Mouse (Mus musculus) cerebellum, postnatal 36 days (tissue): ENCODE data around the gene Snrpb.

Experiments used
- DNase-seq, 2 experiments: peaks; one replicate each; pipeline ENCODE4 v3.0.0; 2021 to 2022; ENCODE audit warnings: mixed read lengths in 2 of 2

Snrpb gene

GRCm38 (mm10) chr2:130178706-130179506 lies at the start of gene Snrpb:
Gene Snrpb (minus strand): TSS chr2:130179403.
- DNase-seq, result peak; percentile 88 to 90

DNA sequence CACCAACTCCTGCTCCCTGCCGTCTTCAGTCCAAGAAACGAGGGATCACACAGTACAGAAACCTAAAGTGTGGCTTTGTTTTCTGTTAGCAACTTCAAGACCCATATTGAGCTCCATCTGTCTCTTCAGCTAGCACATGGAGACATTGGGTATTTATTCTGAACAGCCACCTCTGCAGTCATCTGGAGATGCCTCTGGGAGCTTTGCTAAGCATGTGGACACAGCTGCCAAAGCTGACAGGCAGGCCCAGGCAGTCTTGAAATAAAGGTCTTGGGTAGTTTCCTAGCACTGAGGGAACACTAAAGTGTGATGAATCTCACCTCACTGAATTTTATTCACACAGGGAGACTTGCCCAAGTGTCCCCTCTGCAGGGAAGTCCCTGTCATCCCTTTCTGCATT lies 32.4 kb upstream of the Snrpb start:
- no peak for DNase-seq

- no peak for DNase-seq
These were observed 30.4 kb upstream of the Snrpb start for GRCm38 (mm10) chr2:130209636-130210035.

GRCm38 (mm10) chr2:130207996-130208395 lies 28.8 kb upstream of the Snrpb start:
- no peak for DNase-seq

DNA sequence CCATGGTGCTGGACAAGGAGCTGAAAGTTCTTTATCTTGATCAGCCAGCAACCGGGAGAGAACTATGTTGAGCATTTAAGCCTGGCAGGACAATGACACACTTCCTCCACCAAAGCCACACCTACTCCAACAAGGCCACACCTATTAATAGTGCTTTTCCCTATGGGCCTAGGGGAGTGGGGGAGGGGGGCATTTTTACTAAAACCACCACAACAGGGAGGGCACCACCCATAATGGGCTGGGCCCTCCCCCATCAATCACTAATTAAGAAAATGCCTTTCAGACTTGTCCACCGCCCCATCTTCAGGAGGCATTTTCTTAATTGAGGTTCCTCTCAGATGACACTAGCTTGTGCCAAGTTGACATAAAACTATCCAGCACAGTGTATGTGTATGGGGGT lies 28.2 kb upstream of the Snrpb start:
- DNase-seq, result no peak

DNA sequence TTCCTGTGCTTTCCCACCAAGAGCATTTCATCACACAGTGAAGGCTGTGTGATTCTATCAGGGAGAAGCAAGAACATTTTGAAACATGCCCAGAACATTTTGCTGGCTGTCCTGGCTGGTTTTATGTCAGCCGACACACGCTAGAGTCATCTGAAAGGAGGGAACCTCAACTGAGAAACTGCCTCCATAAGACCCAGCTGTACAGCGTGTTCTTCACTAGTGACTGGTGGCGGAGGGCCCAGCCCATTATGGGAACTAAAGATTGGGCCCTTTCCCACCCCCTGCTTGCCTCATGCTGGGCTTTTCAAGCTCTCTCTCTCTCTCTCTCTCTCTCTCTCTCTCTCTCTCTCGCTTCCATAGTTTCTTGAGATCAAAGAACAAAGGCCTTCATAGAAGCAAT lies 21.8 kb upstream of the Snrpb start:
- no peak for DNase-seq

DNA sequence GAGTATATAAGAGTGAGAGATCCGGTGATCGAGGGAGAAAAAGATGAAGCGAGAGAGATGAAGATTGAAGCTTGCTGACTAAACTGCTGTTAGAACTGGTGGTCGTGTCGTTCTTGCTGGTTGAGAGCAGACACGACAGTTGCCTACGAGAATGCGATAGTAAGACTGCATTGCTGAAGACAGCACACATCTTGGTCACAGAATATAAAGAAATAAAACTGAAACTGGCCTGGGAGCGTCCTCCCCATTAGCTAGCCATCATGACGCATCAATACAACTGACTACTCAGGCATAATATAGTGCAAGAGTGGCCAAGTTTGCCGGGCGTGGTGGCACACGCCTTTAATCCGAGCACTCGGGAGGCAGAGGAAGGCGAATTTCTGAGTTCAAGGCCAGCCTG lies 15.7 kb upstream of the Snrpb start, which contains the start of gene Tmc2:
TSS of gene Tmc2 (plus strand) at position 301 of the 400 bp plus-strand sequence.
- no peak for DNase-seq

DNA sequence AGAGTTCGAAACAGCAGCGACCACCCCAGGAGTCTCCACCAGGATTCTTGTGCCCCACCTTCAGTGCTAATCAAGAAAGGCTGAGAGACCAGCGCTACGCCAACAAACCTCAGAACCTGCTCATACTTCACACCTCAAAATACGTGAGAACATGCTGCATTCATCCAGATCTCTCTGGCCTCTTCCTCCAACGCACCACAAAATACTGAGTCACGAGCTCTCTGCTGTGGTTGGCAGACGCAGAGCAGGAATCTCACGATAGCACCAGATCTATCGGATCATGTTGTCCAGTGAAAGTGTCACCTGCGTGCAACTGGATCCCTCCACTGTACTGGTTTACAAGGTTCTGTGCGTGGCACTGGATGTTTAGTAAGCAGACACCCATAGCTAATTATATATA lies 9.2 kb upstream of the Snrpb start:
- DNase-seq, result no peak

DNA sequence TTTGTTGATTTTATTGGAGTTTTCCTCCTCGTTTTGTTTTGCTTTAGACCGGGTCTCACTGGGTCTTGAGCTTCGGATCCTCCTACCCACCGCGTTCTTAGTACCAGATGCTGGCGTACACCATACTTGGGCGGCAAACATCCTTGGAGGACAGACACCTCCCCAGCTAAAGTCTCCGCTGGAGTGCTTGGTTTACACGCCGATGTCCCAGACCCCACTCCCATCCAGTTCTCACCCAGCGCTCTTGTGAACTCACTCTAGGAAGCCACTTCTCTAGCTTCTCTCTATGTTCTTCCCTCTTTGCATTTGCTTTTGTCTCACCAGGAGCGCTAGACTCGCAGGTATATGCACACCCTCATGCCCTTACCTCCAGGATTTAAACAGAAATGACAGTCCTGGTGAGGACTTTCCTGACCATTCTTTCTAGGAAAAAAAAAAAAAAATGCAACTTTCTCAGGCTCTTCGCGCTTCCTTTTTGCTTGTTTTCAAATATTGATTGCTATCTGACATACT lies 360 bp upstream of the Snrpb start:
- no peak for DNase-seq

GRCm38 (mm10) chr2:130178381-130178705 lies 860 bp downstream of the Snrpb start:
- peak in 1 of 2 experiments; percentile 13 for DNase-seq

- DNase-seq, result no peak
These were observed 2.4 kb downstream of the Snrpb start for GRCm38 (mm10) chr2:130176820-130177219.

DNA sequence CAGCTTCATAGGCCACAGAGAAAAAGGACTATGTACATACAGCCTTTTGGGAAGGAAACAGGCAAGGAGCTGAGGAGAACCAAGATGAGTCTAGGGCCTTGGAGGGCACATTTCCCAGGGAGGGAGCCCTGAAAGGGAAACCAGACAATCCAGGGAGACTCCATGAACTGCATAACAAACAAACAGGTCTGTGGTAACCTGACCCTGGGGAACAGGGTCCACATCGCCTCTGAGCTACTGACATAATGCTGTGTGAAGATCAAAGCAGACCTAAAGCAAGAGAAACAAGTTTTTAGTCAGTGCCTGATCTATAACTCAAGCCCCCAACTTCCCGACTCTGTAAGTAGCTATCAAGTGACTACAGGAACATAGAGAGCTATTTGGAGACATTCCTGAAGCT lies 7.5 kb downstream of the Snrpb start:
- DNase-seq, result no peak

DNA sequence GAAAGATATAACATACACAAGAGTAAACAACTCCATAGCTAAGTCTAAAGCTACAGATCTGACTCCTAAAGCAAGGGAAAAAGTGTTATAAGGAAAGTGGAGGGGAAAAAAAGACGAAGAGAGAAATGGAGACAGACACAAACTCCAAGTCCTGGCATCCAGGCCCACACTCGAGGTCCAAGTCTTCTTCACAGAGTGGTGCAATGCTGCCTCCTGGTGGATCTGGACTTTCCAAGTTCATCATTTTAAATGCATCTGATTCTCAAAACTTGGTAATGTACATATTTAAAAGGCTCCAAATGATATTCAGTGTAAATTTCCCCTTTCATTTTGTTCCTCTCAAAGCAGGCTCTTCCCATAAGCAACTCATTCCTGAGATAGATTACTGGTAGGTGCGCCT lies 11.3 kb downstream of the Snrpb start:
- DNase-seq, result peak; percentile 42 to 48

DNA sequence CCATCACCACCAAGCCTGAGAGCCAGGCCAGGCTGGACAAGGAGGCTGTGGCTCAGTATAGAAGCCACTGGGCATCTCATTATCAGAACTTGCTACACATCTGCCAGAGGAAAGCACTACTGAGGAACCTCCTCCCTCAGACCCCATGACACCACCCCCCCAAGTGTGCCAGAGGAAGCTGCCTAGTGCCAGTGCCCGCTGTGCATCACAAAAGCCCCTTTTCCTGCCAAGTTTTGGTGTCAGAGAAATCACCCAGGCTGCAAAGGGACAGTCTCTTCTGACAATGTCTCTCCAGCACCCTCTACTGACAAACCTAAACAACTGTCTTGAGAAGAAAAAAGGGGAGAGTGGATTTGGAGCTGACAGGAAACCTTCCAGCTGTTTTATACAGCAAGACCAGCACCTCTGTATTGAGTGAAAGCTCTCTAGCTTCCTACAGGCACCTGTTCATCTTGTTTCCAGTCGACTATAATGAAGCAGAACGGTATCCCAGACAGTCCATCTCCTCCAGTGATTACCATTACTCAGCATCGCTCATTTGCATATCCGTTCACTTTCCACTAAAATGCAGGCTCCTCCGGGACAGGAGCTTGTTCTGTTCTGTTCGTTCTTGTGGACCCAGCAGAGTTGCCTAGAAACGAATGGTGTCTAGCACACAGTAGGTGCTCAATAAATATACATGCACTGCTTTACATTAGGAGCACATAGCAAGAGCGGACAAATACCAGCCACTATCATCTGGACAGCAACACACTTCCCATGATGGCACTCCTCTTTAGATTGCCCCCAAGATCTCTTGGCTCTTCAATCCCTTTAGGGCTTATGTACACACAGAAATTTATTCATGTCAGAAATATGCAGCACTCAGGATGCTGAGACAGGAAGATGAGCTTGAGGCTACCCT lies 12.6 kb downstream of the Snrpb start:
- DNase-seq, result peak; percentile 28 to 40

- DNase-seq, result no peak
These were observed 16.5 kb downstream of the Snrpb start for GRCm38 (mm10) chr2:130162701-130163100.

GRCm38 (mm10) chr2:130158088-130158437 lies 21.1 kb downstream of the Snrpb start:
- DNase-seq, result no peak

DNA sequence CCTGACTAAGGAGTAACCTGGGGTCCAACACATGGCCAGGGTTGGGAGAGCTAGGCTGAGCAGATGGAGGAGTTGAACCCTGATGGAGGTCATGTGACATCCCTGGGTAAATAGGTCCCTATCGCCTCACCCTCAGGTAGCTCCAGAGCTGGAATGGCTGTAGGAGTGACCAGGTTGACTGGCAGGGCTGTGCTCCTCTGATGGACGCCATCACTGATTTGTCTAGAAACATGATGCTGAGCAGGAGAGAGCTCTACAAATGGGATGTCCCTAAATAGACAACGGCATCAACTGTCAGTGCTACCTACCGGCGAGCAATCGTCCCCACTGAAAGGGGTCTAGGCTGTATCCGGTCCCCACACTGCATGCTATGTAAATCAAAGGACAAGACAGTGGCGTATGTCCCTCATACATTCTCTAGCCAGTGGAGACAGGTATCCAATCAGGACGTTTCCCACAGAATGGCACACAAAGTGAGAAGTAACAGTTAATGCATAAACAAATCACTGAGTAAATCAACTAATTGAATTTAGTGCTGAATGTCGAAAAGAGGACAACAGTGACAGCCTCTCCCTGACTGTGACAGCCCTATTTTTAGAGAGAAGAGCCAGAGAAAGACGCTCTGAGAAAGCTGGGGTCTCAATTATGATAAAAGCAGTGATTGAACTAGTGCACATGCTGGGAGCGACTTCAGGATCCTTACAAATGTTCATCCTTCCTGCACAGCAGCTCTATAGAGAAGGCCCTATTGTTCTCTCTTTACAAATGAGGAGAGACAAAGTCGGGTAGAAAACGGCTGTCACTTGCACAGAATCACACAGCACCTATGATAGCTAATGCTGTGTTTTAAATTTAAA lies 21.7 kb downstream of the Snrpb start:
- no peak for DNase-seq

DNA sequence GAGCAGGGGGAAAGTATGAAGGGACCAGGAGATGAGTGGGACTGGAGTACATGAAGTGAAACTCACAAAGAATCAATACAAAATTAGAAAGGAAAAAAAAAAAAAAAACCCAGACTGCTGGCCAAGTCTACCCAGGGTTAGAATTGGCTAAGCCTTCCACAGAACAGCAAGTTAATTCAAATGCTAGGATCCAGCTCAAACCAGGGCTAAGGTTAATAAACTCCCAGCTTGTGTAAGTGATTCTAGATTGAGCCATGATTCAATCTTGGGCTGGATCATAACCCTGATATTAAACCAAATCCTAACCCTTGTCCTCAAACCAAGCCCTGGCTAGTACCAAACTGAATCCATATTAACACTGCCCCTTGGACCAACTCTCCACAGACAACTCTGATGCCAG lies 23.4 kb downstream of the Snrpb start:
- no peak for DNase-seq

DNA sequence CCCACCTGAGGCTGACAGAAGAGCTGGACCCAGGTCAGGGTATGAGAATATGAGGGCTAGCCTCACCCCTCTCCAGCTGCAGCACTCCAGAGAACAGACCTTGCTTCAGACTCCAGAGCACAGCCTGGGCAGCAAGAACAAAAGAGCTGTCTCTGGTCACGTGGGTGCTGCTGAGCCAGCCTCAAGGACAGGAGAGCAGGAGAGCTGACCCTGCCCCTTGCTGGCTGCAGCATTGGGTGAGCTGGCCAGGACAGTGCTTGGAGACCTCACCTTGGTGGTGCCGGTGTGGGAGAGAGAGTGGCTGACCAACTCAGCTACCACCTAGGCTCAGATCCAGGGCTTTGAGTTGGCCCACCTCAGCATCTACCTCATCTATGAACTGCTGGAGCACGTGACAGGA lies 24.0 kb downstream of the Snrpb start:
- no peak for DNase-seq

DNA sequence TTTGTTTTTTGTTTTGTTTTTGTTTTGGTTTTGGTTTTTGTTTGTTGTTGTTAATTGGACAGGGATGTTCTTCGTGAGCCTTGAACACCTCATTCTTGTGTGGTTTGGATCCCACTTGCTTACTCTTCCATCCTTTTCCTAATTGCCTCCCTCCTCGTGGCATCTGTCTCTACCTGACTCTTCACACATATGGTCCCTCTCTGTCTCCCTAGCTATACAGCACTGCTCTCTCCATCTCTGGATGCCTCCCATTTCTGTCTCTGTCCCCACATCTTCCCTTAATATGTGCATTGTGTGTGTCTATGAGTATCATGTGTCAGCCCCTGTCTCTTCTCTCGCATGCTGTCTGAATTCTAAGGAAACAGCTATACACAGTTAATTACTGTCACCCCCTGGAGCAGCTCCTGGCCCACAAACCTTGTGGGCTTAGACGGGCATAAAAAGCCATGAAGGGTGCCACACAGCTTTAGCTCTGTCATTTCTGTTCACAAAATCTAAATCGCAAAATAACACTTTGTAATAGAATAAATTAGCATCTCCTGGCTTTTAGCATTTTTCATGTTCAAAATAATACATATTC lies 33.0 kb downstream of the Snrpb start:
- no peak for DNase-seq

DNA sequence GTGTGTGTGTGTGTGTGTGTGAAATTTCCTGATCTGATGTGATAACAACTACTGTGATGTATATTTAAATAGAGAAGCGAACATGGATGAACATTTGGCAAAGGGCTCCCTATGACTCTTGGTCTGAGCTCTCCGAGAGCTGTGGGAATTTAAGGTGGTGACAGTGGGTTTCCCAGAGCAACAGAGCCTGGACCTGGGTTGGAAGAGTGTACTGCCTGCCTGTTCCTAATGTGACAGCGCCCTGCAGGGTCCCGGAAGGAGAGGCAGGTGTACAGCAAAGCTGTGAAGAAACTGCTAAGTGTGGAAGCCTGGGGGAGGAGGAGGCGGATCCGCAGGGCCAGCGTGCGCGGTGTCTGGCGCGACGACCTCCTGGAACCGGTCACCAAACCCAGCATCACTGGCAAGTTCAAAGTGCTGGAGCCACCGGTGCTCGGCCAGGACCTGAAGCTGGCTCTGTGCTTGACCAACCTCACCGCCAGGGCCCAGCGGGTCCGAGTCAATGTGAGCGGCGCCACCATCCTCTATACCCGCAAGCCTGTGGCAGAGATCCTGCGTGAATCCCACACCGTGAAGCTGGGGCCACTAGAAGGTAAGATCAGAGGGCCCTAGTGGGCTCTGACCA lies 34.4 kb downstream of the Snrpb start:
- no peak for DNase-seq

DNA sequence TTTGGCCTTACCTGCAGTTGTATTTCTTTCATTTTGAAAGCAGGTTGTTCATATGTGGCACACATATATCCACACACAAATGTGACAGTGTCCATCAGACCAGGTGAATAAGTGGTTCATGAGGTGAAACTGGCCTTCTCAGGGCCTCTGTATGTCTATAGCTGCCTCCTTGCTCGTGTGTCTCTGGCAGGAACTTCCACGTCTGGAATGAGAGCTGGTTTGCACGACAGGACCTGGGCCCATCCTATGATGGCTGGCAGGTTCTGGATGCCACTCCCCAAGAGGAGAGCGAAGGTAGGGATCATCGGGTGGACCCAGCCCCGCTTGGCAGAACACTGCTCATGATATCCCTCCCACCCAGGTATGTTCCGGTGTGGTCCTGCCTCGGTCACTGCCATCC lies 36.2 kb downstream of the Snrpb start:
- DNase-seq, result no peak
